Mouse (Mus musculus): Measurements from ENCODE around the gene Klhl41. TPM values are rescaled to one million over a fixed set of nuclear protein-coding genes. Genes with fewer than 3 reads are reported as not detected.
"Not testable (repeated sequence)": the region's sequence is repeated elsewhere in the genome, so short reads cannot be mapped to it uniquely, and the experiment has no call there.

Klhl41 gene
- 0.42 and 0.43 TPM in 2 replicates for polyA plus RNA-seq (2015; fragmentation: Nextera tagmentation; extraction: Ambion mirVana)

DNA sequence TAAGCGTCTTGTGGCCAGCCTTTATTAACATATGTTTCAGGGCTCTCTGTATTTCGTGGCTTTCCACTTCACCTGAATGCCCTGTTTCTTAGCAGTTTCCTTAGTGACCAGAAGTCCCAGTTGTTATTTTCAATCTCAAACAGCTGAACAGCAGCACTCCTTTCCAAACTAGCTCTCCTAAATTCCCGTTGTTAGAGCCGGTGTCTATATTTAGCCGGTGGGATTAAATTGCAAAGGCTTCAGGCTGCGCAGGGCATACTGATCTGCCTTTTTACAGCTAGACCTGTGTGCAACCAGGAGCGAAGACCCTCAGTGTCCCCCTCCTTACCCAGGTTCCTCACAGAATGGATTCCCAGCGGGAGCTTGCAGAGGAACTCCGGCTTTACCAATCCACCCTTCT is at the start of gene Klhl41:
Klhl41 (plus strand) TSS at position 268 of the 400 bp plus-strand sequence.
- H3K4me3 ChIP-seq (replicated peaks), result no peak within 1 kb of the TSS
- no peak for ATAC-seq (ENCODE audit: low read depth)
- H3K36me3 ChIP-seq, result no peaks in the 10 kb centered on the region
- no peaks in the 10 kb centered on the region for H3K9me3 ChIP-seq (replicated peaks)
- H3K9ac ChIP-seq, result no peak within 1 kb of the TSS
- no peaks in the 10 kb centered on the region for H3K27me3 ChIP-seq
- H3K27ac ChIP-seq, result no peak within 1 kb of the TSS
- WGBS (ENCODE audit: insufficient replicate concordance), result 82% methylated on average over 9 of the region's 9 CpGs
- DNase-seq, result no peak
- no peaks in the 10 kb centered on the region for H3K4me1 ChIP-seq (replicated peaks)
- no peak within 1 kb of the TSS for H3K4me2 ChIP-seq

DNA sequence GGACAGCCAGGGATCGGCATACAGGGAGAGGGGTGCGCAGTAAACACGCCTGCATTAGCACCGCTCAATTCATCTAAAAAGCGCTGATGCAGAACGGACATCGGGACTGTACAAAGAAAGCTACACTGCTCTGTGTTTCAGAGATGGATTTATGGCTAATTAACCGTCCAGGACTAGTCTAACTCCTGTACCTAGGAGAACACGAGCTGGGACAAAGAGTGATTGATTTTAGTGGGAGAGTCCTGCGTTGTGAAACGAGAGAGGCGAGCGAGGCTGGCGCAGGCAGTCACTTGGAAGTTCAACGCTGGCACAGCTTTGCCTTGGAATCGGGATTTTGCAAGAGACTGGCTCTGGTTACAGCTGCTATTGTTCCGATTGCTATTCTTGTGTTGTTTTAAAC is 40.7 kb upstream of the Klhl41 start:
- Histone ChIP-seq H3K36me3 (no peaks in the 10 kb centered on the region), H3K9me3 (replicated peaks) (no peaks in the 10 kb centered on the region), H3K27me3 (no peaks in the 10 kb centered on the region), H3K27ac (no peak overlapping the region), H3K4me3 (replicated peaks) (no peak overlapping the region), H3K4me2 (no peak overlapping the region), H3K9ac (no peak overlapping the region), H3K4me1 (replicated peaks) (no peaks in the 10 kb centered on the region)
- DNase-seq (no peak), ATAC-seq (ENCODE audit: low read depth) (no peak)
- 73% methylated on average over 17 of the region's 17 CpGs for WGBS (ENCODE audit: insufficient replicate concordance)

DNA sequence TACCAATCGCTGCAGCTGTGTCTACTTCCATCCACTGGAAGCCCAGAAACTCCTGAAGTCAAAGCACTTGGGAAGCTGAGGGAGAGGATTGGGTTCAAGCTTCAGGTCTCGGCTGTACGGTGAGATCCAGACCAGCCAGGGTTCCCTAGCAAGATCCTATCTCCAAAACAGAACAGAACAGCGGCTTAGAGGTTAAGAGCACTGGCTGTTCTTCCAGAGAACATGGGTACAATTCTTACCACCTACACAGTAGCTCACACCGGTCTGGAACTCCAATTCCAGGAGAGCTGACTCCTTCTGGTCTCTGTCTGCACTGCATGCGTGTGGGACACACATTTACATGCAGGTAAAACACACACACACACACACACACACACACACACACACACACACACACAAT is 40.0 kb upstream of the Klhl41 start:
- Histone ChIP-seq H3K27ac (no peak overlapping the region), H3K4me1 (replicated peaks) (no peaks in the 10 kb centered on the region), H3K36me3 (no peaks in the 10 kb centered on the region), H3K4me3 (replicated peaks) (no peak overlapping the region), H3K27me3 (no peaks in the 10 kb centered on the region), H3K4me2 (no peak overlapping the region), H3K9me3 (replicated peaks) (no peaks in the 10 kb centered on the region), H3K9ac (no peak overlapping the region)
- WGBS (ENCODE audit: insufficient replicate concordance), result 70% methylated on average over 6 of the region's 6 CpGs
- ATAC-seq (ENCODE audit: low read depth) (no peak), DNase-seq (no peak)

DNA sequence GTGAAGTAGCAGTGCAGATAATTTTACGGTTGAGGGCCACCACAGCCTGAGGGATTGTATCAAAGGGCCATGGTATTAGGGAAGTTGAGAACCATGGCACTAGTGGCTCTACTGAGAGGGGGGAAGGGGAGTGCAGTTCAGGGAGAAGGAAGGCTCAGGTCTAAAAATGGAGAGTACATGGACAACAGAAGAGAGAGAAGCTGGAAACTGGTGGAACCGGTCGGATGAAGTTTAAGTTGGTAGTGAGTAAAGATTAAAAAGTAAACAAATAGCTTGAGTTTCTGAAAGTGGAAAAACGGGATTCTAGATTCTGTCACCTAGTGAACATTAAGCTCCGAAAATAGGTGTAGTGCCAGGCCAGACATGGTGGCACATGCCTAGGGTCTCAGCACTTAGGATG is 39.1 kb upstream of the Klhl41 start:
- H3K27me3 ChIP-seq, result no peaks in the 10 kb centered on the region
- DNase-seq (no peak), ATAC-seq (ENCODE audit: low read depth) (no peak)
- no peak overlapping the region for H3K9ac ChIP-seq
- H3K4me2 ChIP-seq, result no peak overlapping the region
- 71% methylated on average over 5 of the region's 5 CpGs for WGBS (ENCODE audit: insufficient replicate concordance)
- H3K4me3 ChIP-seq (replicated peaks), result no peak overlapping the region
- no peaks in the 10 kb centered on the region for H3K9me3 ChIP-seq (replicated peaks)
- H3K4me1 ChIP-seq (replicated peaks), result 0 out of 2 replicates have a peak, but pooled peaks cover 3% of the 10 kb centered on the region
- no peak overlapping the region for H3K27ac ChIP-seq
- H3K36me3 ChIP-seq, result no peaks in the 10 kb centered on the region

DNA sequence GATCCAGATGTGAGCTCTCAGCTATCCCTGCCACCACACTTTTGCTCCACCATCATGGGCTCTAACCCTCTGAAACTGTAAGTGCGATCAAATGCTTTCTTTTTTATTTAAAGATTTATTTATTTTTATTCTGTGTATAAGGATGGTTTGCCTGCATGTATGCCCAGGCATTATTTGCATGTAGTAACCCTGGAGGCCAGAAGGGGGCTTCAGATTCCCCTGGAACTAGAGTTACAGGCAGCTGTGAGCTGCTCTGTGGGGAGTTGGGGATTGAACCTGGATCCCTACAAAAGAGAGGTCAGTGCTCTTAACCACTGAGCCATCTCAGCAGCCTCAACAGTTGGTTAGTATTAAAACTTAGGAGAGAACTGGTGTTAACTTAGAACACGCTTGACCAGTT is 38.5 kb upstream of the Klhl41 start:
- Histone ChIP-seq H3K4me2 (no peak overlapping the region), H3K27me3 (no peaks in the 10 kb centered on the region), H3K27ac (no peak overlapping the region), H3K9me3 (replicated peaks) (0 out of 2 replicates have a peak, but pooled peaks cover 2% of the 10 kb centered on the region), H3K36me3 (no peaks in the 10 kb centered on the region), H3K4me1 (replicated peaks) (0 out of 2 replicates have a peak, but pooled peaks cover 3% of the 10 kb centered on the region), H3K4me3 (replicated peaks) (no peak overlapping the region), H3K9ac (no peak overlapping the region)
- DNase-seq, result no peak
- no peak for ATAC-seq (ENCODE audit: low read depth)
- 61% methylated on average over 2 of the region's 2 CpGs for WGBS (ENCODE audit: insufficient replicate concordance)

DNA sequence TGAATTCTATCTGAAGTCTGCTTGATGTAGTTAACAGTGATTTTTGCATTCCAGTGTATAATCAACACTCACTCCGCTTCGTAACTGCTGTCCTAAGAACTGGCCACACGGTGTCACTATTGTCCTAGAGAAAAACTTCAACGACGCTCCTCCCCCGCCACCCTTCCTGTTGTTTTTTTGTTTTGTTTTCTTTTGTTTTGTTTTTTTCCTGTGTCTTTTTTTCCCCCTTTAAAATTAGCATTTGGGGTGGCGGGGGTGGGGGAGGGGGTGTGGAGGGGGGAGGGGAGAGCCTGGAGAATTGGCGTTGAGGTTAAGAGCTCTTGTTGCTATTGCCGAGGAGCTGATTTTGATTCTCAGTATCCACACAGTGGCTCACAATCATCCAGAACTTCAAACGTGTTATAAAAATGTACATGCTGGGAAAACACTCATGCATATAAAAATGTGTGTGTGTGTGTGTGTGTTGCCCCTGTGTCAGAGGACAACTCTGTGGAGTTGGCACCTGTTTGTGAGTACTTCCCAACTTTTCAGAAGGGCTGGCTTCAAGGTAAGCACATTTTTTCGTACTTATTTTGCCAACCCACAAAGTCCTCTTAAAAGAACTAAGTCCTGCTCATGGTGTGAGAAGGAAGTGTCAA is 34.7 kb upstream of the Klhl41 start:
- no peak for ATAC-seq (ENCODE audit: low read depth)
- 5% methylated on average over 11 of the region's 11 CpGs for WGBS (ENCODE audit: insufficient replicate concordance)
- peak overlapping the region; percentile 56 for H3K4me3 ChIP-seq (replicated peaks)

DNA sequence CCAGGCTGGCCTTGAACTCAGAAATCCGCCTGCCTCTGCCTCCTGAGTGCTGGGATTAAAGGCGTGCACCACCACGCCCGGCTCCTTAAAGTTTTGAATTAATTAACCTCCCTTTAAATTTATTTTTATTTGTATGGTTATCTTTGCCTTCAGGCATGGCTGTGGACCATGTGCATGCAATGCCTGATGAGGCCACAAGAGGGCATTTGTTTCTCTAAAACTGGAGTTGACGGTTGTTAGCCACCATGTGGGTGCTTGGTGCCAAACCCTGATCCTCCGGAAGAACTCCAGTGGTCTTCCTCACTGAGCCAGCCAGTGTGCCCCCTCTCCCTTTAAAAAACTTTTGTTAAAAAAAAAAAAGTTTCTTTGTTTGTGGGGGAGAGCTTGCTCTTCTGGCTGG is 34.1 kb upstream of the Klhl41 start:
- Histone ChIP-seq H3K9ac (no peak overlapping the region), H3K9me3 (replicated peaks) (0 out of 2 replicates have a peak, but pooled peaks cover 5% of the 10 kb centered on the region), H3K27me3 (no peaks in the 10 kb centered on the region), H3K4me1 (replicated peaks) (0 out of 2 replicates have a peak, but pooled peaks cover 3% of the 10 kb centered on the region), H3K4me3 (replicated peaks) (no peak overlapping the region), H3K4me2 (peak overlapping the region; percentile 60), H3K27ac (no peak overlapping the region), H3K36me3 (no peaks in the 10 kb centered on the region)
- ATAC-seq (ENCODE audit: low read depth) (no peak), DNase-seq (peak; percentile 51)
- WGBS (ENCODE audit: insufficient replicate concordance), result 47% methylated on average over 6 of the region's 6 CpGs

More for the DNA sequence above, 34.7 kb upstream of the Klhl41 start:
- Histone ChIP-seq H3K27ac (no peak overlapping the region), H3K4me2 (peak overlapping the region; percentile 60), H3K27me3 (no peaks in the 10 kb centered on the region), H3K9me3 (replicated peaks) (0 out of 2 replicates have a peak, but pooled peaks cover 5% of the 10 kb centered on the region), H3K9ac (peak overlapping the region; percentile 59), H3K36me3 (no peaks in the 10 kb centered on the region), H3K4me1 (replicated peaks) (0 out of 2 replicates have a peak, but pooled peaks cover 3% of the 10 kb centered on the region)
- DNase-seq, result peak; percentile 27

DNA sequence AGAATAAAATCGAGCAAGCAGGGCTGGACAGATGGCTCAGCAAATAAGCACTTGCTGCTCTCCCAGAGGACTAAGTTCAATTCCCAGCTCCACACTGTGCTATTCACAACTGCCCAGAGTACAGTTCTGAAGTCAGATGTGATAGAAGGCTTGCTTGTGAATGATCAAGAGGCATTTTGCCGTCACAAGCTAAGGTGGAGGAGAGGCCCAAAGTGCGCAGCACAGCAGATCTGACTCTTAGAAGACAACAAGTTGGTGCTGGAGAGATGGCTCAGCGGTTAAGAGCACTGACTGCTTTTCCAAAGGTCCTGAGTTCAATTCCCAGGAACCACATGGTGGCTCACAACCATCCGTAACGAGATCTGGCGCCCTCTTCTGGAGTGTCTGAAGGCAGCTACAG is 31.9 kb upstream of the Klhl41 start:
- WGBS (ENCODE audit: insufficient replicate concordance), result 63% methylated on average over 7 of the region's 7 CpGs
- ATAC-seq (ENCODE audit: low read depth), result not testable (repeated sequence)

DNA sequence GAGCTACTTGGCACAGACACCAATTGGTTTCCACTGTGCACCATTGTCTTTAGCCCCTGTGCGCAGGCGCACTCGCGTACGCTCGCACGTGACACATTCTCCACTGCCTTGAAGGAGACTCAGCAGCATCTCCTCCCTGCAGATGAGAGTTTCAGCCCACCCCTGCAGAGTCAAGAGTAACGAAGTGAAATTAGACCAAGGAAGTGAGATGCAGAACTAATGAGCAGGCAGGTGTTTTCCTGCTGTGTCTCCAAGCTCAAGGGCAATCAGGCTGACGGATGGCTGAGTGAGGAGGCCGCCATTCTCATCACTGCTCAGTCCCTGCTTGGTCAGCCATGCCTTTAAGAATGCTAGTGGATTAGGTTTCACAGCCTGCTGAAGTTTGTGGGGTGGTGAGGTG is 29.8 kb upstream of the Klhl41 start:
- ATAC-seq (ENCODE audit: low read depth) (no peak), DNase-seq (no peak)
- no peak overlapping the region for H3K4me3 ChIP-seq (replicated peaks)
- H3K27me3 ChIP-seq, result no peaks in the 10 kb centered on the region
- 68% methylated on average over 10 of the region's 10 CpGs for WGBS (ENCODE audit: insufficient replicate concordance)
- H3K9me3 ChIP-seq (replicated peaks), result 0 out of 2 replicates have a peak, but pooled peaks cover 5% of the 10 kb centered on the region
- no peaks in the 10 kb centered on the region for H3K36me3 ChIP-seq
- H3K4me1 ChIP-seq (replicated peaks), result 0 out of 2 replicates have a peak, but pooled peaks cover 3% of the 10 kb centered on the region
- no peak overlapping the region for H3K27ac ChIP-seq
- no peak overlapping the region for H3K4me2 ChIP-seq
- H3K9ac ChIP-seq, result no peak overlapping the region

More for the DNA sequence above, 31.9 kb upstream of the Klhl41 start:
- not testable (repeated sequence) for H3K4me3 ChIP-seq (replicated peaks); H3K4me1 ChIP-seq (replicated peaks); H3K9ac ChIP-seq; H3K9me3 ChIP-seq (replicated peaks); H3K36me3 ChIP-seq; H3K27me3 ChIP-seq; H3K4me2 ChIP-seq; DNase-seq; H3K27ac ChIP-seq

DNA sequence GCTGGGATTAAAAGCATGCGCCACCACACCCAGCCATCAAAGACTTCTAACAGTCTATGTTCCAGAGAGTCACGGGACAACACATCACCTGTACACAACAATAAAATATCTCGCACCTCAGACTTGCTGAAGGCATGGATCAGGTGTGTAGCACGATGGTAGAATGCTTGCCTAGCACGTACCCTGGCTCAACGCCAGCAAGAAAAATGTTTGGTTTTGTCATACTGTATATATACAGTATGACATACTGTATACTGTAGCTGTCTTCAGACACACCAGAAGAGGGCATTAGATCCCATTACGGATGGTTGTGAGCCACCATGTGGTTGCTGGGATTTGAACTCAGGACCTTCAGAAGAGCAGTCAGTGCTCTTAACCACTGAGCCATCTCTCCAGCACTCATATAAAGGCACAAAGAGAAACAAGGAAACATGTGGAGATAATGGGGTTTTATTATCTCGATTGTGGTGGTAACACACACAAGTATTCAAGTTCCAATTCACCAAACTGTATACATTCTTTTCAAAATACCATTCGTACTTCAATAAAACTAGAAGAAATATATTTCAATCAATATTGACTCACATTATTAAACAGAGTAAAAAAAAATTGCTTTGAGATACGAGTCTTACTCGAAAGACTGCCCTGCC is 24.8 kb upstream of the Klhl41 start:
- Histone ChIP-seq H3K36me3 (no peaks in the 10 kb centered on the region), H3K4me2 (no peak overlapping the region), H3K4me3 (replicated peaks) (no peak overlapping the region), H3K4me1 (replicated peaks) (peaks cover 15% of the 10 kb centered on the region), H3K27me3 (no peaks in the 10 kb centered on the region), H3K27ac (no peak overlapping the region), H3K9ac (no peak overlapping the region), H3K9me3 (replicated peaks) (no peaks in the 10 kb centered on the region)
- 77% methylated on average over 11 of the region's 11 CpGs for WGBS (ENCODE audit: insufficient replicate concordance)
- DNase-seq, result no peak
- ATAC-seq (ENCODE audit: low read depth), result no peak

DNA sequence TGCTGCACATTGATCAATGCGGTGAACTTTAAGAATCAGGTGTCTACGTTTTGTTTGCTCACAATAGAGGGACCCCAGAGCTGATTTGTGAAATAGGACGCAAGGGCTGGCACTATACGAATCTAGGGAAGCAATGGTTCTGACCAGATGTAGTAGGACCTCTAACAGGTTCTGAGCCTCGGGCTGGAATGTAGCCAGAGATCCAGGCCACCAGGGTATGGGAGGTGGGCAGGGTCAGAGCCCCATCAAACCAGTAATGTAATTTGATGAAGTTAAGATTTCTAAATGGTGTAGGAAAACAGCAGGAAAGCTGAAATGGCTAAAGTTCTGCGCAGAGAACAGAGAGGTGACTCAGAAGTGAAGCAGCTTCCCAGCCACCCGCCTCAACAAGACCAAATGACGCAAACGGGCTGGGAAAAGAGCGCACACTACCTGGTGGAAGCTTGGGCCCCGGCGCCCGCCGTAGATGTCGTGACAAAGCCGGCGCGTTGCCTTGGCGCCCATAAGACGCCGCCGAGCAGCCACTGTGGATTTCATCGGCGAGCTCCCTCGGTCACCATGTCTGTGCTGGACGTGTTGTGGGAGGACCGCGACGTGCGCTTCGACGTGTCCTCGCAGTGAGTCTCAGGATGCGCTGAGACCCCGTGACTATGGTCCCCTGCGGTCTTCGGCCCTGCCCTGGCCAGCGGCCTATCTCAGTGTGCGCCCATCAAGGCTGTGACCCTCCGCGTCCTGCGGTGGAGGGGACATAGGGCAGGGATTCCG is 23.0 kb upstream of the Klhl41 start, which contains the start of gene Bbs5:
Bbs5 (plus strand) TSS at position 446 of the 765 bp plus-strand sequence.
- 5% methylated on average over 43 of the region's 43 CpGs for WGBS (ENCODE audit: insufficient replicate concordance)
- Histone ChIP-seq H3K4me3 (replicated peaks) (peak within 1 kb of the TSS; percentile 67), H3K9ac (peak within 1 kb of the TSS; percentile 60), H3K4me1 (replicated peaks) (peaks cover 15% of the 10 kb centered on the region), H3K4me2 (peak within 1 kb of the TSS; percentile 75), H3K27me3 (no peaks in the 10 kb centered on the region), H3K27ac (no peak within 1 kb of the TSS), H3K36me3 (no peaks in the 10 kb centered on the region), H3K9me3 (replicated peaks) (no peaks in the 10 kb centered on the region)
- ATAC-seq (ENCODE audit: low read depth) (peak; percentile 87), DNase-seq (peak; percentile 73)
